Comparison of ENCODE assay signal across 26 mouse cellular contexts in genomic region chr10:66957373-66957772, GRCm38 (mm10).
"Had no signal": no experiment of that assay in that cellular context is flagged by ENCODE, and none has a peak within 500 bp of the region (broad histone marks: within the 10 kb centered on the region; RNA-seq: fewer than 3 reads in every experiment).

No protein-coding gene starts in this region.

- H3K9me3 ChIP-seq: hindbrain, embryonic 10.5 days; hindbrain, embryonic 12.5 days; limb, embryonic 13.5 days; limb, embryonic 15.5 days; liver, embryonic 12.5 days had no signal

- H3K4me2 ChIP-seq: heart, embryonic 11.5 days; hindbrain, embryonic 12.5 days; hindbrain, embryonic 14.5 days; limb, embryonic 13.5 days; limb, embryonic 15.5 days; liver, embryonic 12.5 days had no signal

- H3K4me3 ChIP-seq: gastrocnemius, adult 2 months; heart, adult 2 months; hindbrain, embryonic 10.5 days; hindbrain, embryonic 12.5 days; layer of hippocampus, adult 2 months; limb, embryonic 13.5 days; limb, embryonic 15.5 days; liver, embryonic 12.5 days had no signal

- ATAC-seq: hindbrain, embryonic 16.5 days; intestine, embryonic 16.5 days; liver, embryonic 12.5 days had no signal

- H3K36me3 ChIP-seq: hindbrain, embryonic 10.5 days; hindbrain, embryonic 12.5 days; limb, embryonic 13.5 days; limb, embryonic 15.5 days; liver, embryonic 12.5 days had no signal

- H3K9ac ChIP-seq: hindbrain, embryonic 12.5 days; hindbrain, embryonic 14.5 days; limb, embryonic 13.5 days; limb, embryonic 15.5 days; liver, embryonic 12.5 days; liver, embryonic 14.5 days had no signal

- H3K4me1 ChIP-seq: limb, embryonic 13.5 days; liver, embryonic 12.5 days had no signal

- DNase-seq: gastrocnemius, adult 2 months; gastrocnemius, postnatal 10 days; gastrocnemius, postnatal 25 days; heart, adult 2 months; heart, postnatal 10 days; heart, postnatal 4 days; kidney, adult 11 months; kidney, adult 2 months; kidney, adult 9 months; kidney, postnatal 10 days; kidney, postnatal 25 days; kidney, postnatal 4 days; layer of hippocampus, adult 9-11 months; layer of hippocampus, postnatal 36 days; left cerebral cortex, postnatal 4 days had no signal

- H3K27me3 ChIP-seq: hindbrain, embryonic 12.5 days; limb, embryonic 13.5 days; limb, embryonic 15.5 days; liver, embryonic 12.5 days had no signal

- H3K27ac ChIP-seq: gastrocnemius, adult 2 months; heart, adult 2 months; hindbrain, embryonic 10.5 days; hindbrain, embryonic 12.5 days; hindbrain, embryonic 14.5 days; layer of hippocampus, adult 2 months; limb, embryonic 13.5 days; limb, embryonic 15.5 days; liver, embryonic 12.5 days; liver, embryonic 14.5 days had no signal
